Mouse (Mus musculus): Measurements from ENCODE around the gene Lgals7. TPM values are rescaled to one million over a fixed set of nuclear protein-coding genes. Genes with fewer than 3 reads are reported as not detected.
"Not testable (repeated sequence)": the region's sequence is repeated elsewhere in the genome, so short reads cannot be mapped to it uniquely, and the experiment has no call there.

Gene Lgals7
- polyA plus RNA-seq, 1 experiment from 2014 or later: 1.0 TPM

GRCm38 (mm10) chr7:28881199-28881598 is 17.5 kb downstream of the Lgals7 start, which contains the start of gene Capn12:
Gene Capn12 (plus strand): TSS chr7:28881422.
- no peak within 1 kb of the TSS for H3K4me2 ChIP-seq (ENCODE audit: low read depth, low read length)
- ATAC-seq (ENCODE audit: low read depth): 0 out of 2 replicates have a peak, but pooled peaks have one; percentile 24
- H3K4me1 ChIP-seq (replicated peaks; ENCODE audit: control insufficient read depth, insufficient read depth, low read length): no peaks in the 10 kb centered on the region
- no peaks in the 10 kb centered on the region for H3K9me3 ChIP-seq (ENCODE audit: control insufficient read depth, low read length)
- 37% methylated on average over 13 of the region's 13 CpGs for WGBS
- H3K4me3 ChIP-seq (ENCODE audit: low read length): no peak within 1 kb of the TSS
- H3K36me3 ChIP-seq (ENCODE audit: control insufficient read depth, insufficient read depth, low read length): no peaks in the 10 kb centered on the region
- H3K9ac ChIP-seq (ENCODE audit: low read length): no peak within 1 kb of the TSS
- H3K27ac ChIP-seq (ENCODE audit: low read length): no peak within 1 kb of the TSS
- no peaks in the 10 kb centered on the region for H3K27me3 ChIP-seq (ENCODE audit: control insufficient read depth, insufficient read depth, low read depth, low read length)

GRCm38 (mm10) chr7:28883039-28883438 is 19.4 kb downstream of the Lgals7 start:
- ATAC-seq (ENCODE audit: low read depth): peak; percentile 63; the same call in 1 of the 2 replicates
- H3K4me1 ChIP-seq (replicated peaks; ENCODE audit: control insufficient read depth, insufficient read depth, low read length): no peaks in the 10 kb centered on the region
- no peaks in the 10 kb centered on the region for H3K36me3 ChIP-seq (ENCODE audit: control insufficient read depth, insufficient read depth, low read length)
- no peak overlapping the region for H3K9ac ChIP-seq (ENCODE audit: low read length)
- H3K27me3 ChIP-seq (ENCODE audit: control insufficient read depth, insufficient read depth, low read depth, low read length): peaks cover 10% of the 10 kb centered on the region
- no peak overlapping the region for H3K27ac ChIP-seq (ENCODE audit: low read length)
- WGBS: 60% methylated on average over 11 of the region's 11 CpGs
- H3K4me3 ChIP-seq (ENCODE audit: low read length): no peak overlapping the region
- H3K4me2 ChIP-seq (ENCODE audit: low read depth, low read length): no peak overlapping the region
- H3K9me3 ChIP-seq (ENCODE audit: control insufficient read depth, low read length): no peaks in the 10 kb centered on the region

GRCm38 (mm10) chr7:28883704-28884103 is 20.1 kb downstream of the Lgals7 start:
- not testable (repeated sequence) for H3K4me3 ChIP-seq (ENCODE audit: low read length); H3K9ac ChIP-seq (ENCODE audit: low read length); H3K36me3 ChIP-seq (ENCODE audit: control insufficient read depth, insufficient read depth, low read length); H3K4me1 ChIP-seq (replicated peaks; ENCODE audit: control insufficient read depth, insufficient read depth, low read length); H3K27ac ChIP-seq (ENCODE audit: low read length); H3K4me2 ChIP-seq (ENCODE audit: low read depth, low read length); ATAC-seq (ENCODE audit: low read depth); H3K9me3 ChIP-seq (ENCODE audit: control insufficient read depth, low read length)
- H3K27me3 ChIP-seq (ENCODE audit: control insufficient read depth, insufficient read depth, low read depth, low read length): peaks cover 15% of the 10 kb centered on the region
- WGBS: 85% methylated on average over 4 of the region's 4 CpGs

- no peak overlapping the region for H3K4me3 ChIP-seq (ENCODE audit: low read length)
- H3K27me3 ChIP-seq (ENCODE audit: control insufficient read depth, insufficient read depth, low read depth, low read length): peaks cover 26% of the 10 kb centered on the region
- no peak for ATAC-seq (ENCODE audit: low read depth)
- H3K9me3 ChIP-seq (ENCODE audit: control insufficient read depth, low read length): no peaks in the 10 kb centered on the region
- H3K9ac ChIP-seq (ENCODE audit: low read length): no peak overlapping the region
- WGBS: 21% methylated on average over 14 of the region's 14 CpGs
- H3K27ac ChIP-seq (ENCODE audit: low read length): no peak overlapping the region
- peaks cover 8% of the 10 kb centered on the region for H3K4me1 ChIP-seq (replicated peaks; ENCODE audit: control insufficient read depth, insufficient read depth, low read length)
- no peaks in the 10 kb centered on the region; the same call in 1 of the 2 replicates for H3K36me3 ChIP-seq (ENCODE audit: control insufficient read depth, insufficient read depth, low read length)
- H3K4me2 ChIP-seq (ENCODE audit: low read depth, low read length): no peak overlapping the region
These were observed 22.8 kb downstream of the Lgals7 start for GRCm38 (mm10) chr7:28886486-28886885.

GRCm38 (mm10) chr7:28888701-28889161 is 25.1 kb downstream of the Lgals7 start:
- Histone ChIP-seq H3K4me1 (replicated peaks; ENCODE audit: control insufficient read depth, insufficient read depth, low read length) (peaks cover 8% of the 10 kb centered on the region), H3K4me2 (ENCODE audit: low read depth, low read length) (peak overlapping the region; percentile 52), H3K36me3 (ENCODE audit: control insufficient read depth, insufficient read depth, low read length) (peaks cover 17% of the 10 kb centered on the region), H3K9me3 (ENCODE audit: control insufficient read depth, low read length) (no peaks in the 10 kb centered on the region), H3K4me3 (ENCODE audit: low read length) (peak overlapping the region; percentile 30), H3K9ac (ENCODE audit: low read length) (0 out of 2 replicates have a peak overlapping the region, but pooled peaks have one; percentile 13), H3K27me3 (ENCODE audit: control insufficient read depth, insufficient read depth, low read depth, low read length) (peaks cover 26% of the 10 kb centered on the region), H3K27ac (ENCODE audit: low read length) (no peak overlapping the region)
- ATAC-seq (ENCODE audit: low read depth): 0 out of 2 replicates have a peak, but pooled peaks have one; percentile 15
- 3% methylated on average over 27 of the region's 27 CpGs for WGBS

GRCm38 (mm10) chr7:28892601-28893000 is 28.9 kb downstream of the Lgals7 start:
- Histone ChIP-seq H3K9me3 (ENCODE audit: control insufficient read depth, low read length) (no peaks in the 10 kb centered on the region), H3K27ac (ENCODE audit: low read length) (no peak overlapping the region), H3K9ac (ENCODE audit: low read length) (no peak overlapping the region), H3K36me3 (ENCODE audit: control insufficient read depth, insufficient read depth, low read length) (peaks cover 46% of the 10 kb centered on the region), H3K4me3 (ENCODE audit: low read length) (no peak overlapping the region), H3K27me3 (ENCODE audit: control insufficient read depth, insufficient read depth, low read depth, low read length) (peaks cover 20% of the 10 kb centered on the region), H3K4me1 (replicated peaks; ENCODE audit: control insufficient read depth, insufficient read depth, low read length) (peaks cover 8% of the 10 kb centered on the region), H3K4me2 (ENCODE audit: low read depth, low read length) (no peak overlapping the region)
- WGBS: 91% methylated on average over 17 of the region's 17 CpGs
- ATAC-seq (ENCODE audit: low read depth): no peak

- no peaks in the 10 kb centered on the region for H3K9me3 ChIP-seq (ENCODE audit: control insufficient read depth, low read length)
- ATAC-seq (ENCODE audit: low read depth): peak; percentile 65
- no peak overlapping the region for H3K4me3 ChIP-seq (ENCODE audit: low read length)
- no peak overlapping the region for H3K4me2 ChIP-seq (ENCODE audit: low read depth, low read length)
- no peak overlapping the region for H3K27ac ChIP-seq (ENCODE audit: low read length)
- H3K36me3 ChIP-seq (ENCODE audit: control insufficient read depth, insufficient read depth, low read length): peaks cover 56% of the 10 kb centered on the region
- no peak overlapping the region for H3K9ac ChIP-seq (ENCODE audit: low read length)
- H3K4me1 ChIP-seq (replicated peaks; ENCODE audit: control insufficient read depth, insufficient read depth, low read length): peaks cover 4% of the 10 kb centered on the region
- WGBS: 48% methylated on average over 7 of the region's 7 CpGs
- H3K27me3 ChIP-seq (ENCODE audit: control insufficient read depth, insufficient read depth, low read depth, low read length): peaks cover 10% of the 10 kb centered on the region
These were observed 30.1 kb downstream of the Lgals7 start for GRCm38 (mm10) chr7:28893643-28894265.

GRCm38 (mm10) chr7:28894942-28895341 is 31.3 kb downstream of the Lgals7 start:
- Histone ChIP-seq H3K9me3 (ENCODE audit: control insufficient read depth, low read length) (no peaks in the 10 kb centered on the region), H3K4me3 (ENCODE audit: low read length) (no peak overlapping the region), H3K4me2 (ENCODE audit: low read depth, low read length) (no peak overlapping the region), H3K27me3 (ENCODE audit: control insufficient read depth, insufficient read depth, low read depth, low read length) (no peaks in the 10 kb centered on the region), H3K9ac (ENCODE audit: low read length) (no peak overlapping the region), H3K4me1 (replicated peaks; ENCODE audit: control insufficient read depth, insufficient read depth, low read length) (no peaks in the 10 kb centered on the region), H3K27ac (ENCODE audit: low read length) (no peak overlapping the region), H3K36me3 (ENCODE audit: control insufficient read depth, insufficient read depth, low read length) (peaks cover 61% of the 10 kb centered on the region)
- WGBS: 56% methylated on average over 5 of the region's 5 CpGs
- ATAC-seq (ENCODE audit: low read depth): no peak

GRCm38 (mm10) chr7:28897661-28898060 is 34.0 kb downstream of the Lgals7 start:
- peaks cover 72% of the 10 kb centered on the region for H3K36me3 ChIP-seq (ENCODE audit: control insufficient read depth, insufficient read depth, low read length)
- H3K27me3 ChIP-seq (ENCODE audit: control insufficient read depth, insufficient read depth, low read depth, low read length): no peaks in the 10 kb centered on the region
- H3K4me1 ChIP-seq (replicated peaks; ENCODE audit: control insufficient read depth, insufficient read depth, low read length): no peaks in the 10 kb centered on the region
- no peaks in the 10 kb centered on the region for H3K9me3 ChIP-seq (ENCODE audit: control insufficient read depth, low read length)
- no peak for ATAC-seq (ENCODE audit: low read depth)
- H3K27ac ChIP-seq (ENCODE audit: low read length): no peak overlapping the region
- no peak overlapping the region for H3K9ac ChIP-seq (ENCODE audit: low read length)
- H3K4me3 ChIP-seq (ENCODE audit: low read length): no peak overlapping the region
- H3K4me2 ChIP-seq (ENCODE audit: low read depth, low read length): no peak overlapping the region
- WGBS: 91% methylated on average over 6 of the region's 6 CpGs
